Mouse (Mus musculus): ENCODE measurements around the gene Yipf2. TPM values are rescaled to one million over a fixed set of nuclear protein-coding genes. Genes with fewer than 3 reads are reported as not detected.
A peak's percentile ranks its signal among the peaks of the same experiment; 100 is the strongest.
"Not testable (repeated sequence)": the region's sequence is repeated elsewhere in the genome, so short reads cannot be mapped to it uniquely, and the experiment has no call there.

Yipf2 gene
- polyA plus RNA-seq, 1 experiment from 2014 or later = 11.8 TPM

GRCm38 (mm10) chr9:21545916-21546788 is 46.5 kb downstream of the Yipf2 start:
- under 1% methylated on average over 67 of the region's 67 CpGs for WGBS (ENCODE audit: insufficient replicate concordance)
- Histone ChIP-seq H3K4me1 (ENCODE audit: control insufficient read depth, insufficient read depth, low read length) (peaks cover 9% of the 10 kb centered on the region), H3K27ac (ENCODE audit: low read depth, low read length) (peak overlapping the region; percentile 98), H3K27me3 (ENCODE audit: control insufficient read depth, insufficient read depth, low read length) (no peaks in the 10 kb centered on the region), H3K9me3 (replicated peaks; ENCODE audit: control insufficient read depth, low read length) (no peaks in the 10 kb centered on the region), H3K9ac (ENCODE audit: low read depth, low read length) (peak overlapping the region; percentile 75), H3K4me3 (ENCODE audit: low read depth, low read length) (peak overlapping the region; percentile 81), H3K4me2 (peak overlapping the region; percentile 71), H3K36me3 (ENCODE audit: control insufficient read depth, insufficient read depth, low read length) (peaks cover 7% of the 10 kb centered on the region; the same call in 1 of the 2 replicates)
- ATAC-seq (replicated peaks; ENCODE audit: insufficient number of reproducible peaks, low FRiP score, low TSS enrichment) = peak; percentile 94

GRCm38 (mm10) chr9:21545351-21545915 is 47.2 kb downstream of the Yipf2 start:
- Histone ChIP-seq H3K4me1 (ENCODE audit: control insufficient read depth, insufficient read depth, low read length) (peaks cover 9% of the 10 kb centered on the region), H3K4me2 (peak overlapping the region; percentile 71), H3K9ac (ENCODE audit: low read depth, low read length) (peak overlapping the region; percentile 75), H3K36me3 (ENCODE audit: control insufficient read depth, insufficient read depth, low read length) (0 out of 2 replicates have a peak, but pooled peaks cover 3% of the 10 kb centered on the region), H3K9me3 (replicated peaks; ENCODE audit: control insufficient read depth, low read length) (no peaks in the 10 kb centered on the region), H3K27me3 (ENCODE audit: control insufficient read depth, insufficient read depth, low read length) (no peaks in the 10 kb centered on the region), H3K4me3 (ENCODE audit: low read depth, low read length) (peak overlapping the region; percentile 81), H3K27ac (ENCODE audit: low read depth, low read length) (peak overlapping the region; percentile 98)
- 10% methylated on average over 9 of the region's 9 CpGs for WGBS (ENCODE audit: insufficient replicate concordance)
- peak; percentile 60 for ATAC-seq (replicated peaks; ENCODE audit: insufficient number of reproducible peaks, low FRiP score, low TSS enrichment)

- not testable (repeated sequence) for H3K4me1 ChIP-seq (ENCODE audit: control insufficient read depth, insufficient read depth, low read length); ATAC-seq (replicated peaks; ENCODE audit: insufficient number of reproducible peaks, low FRiP score, low TSS enrichment); H3K27me3 ChIP-seq (ENCODE audit: control insufficient read depth, insufficient read depth, low read length); H3K4me3 ChIP-seq (ENCODE audit: low read depth, low read length); H3K4me2 ChIP-seq; H3K9me3 ChIP-seq (replicated peaks; ENCODE audit: control insufficient read depth, low read length); H3K36me3 ChIP-seq (ENCODE audit: control insufficient read depth, insufficient read depth, low read length); H3K9ac ChIP-seq (ENCODE audit: low read depth, low read length); H3K27ac ChIP-seq (ENCODE audit: low read depth, low read length)
- 86% methylated on average over 2 of the region's 2 CpGs for WGBS (ENCODE audit: insufficient replicate concordance)
Measured at GRCm38 (mm10) chr9:21542001-21542400, 50.6 kb downstream of the Yipf2 start.

- 60% methylated on average over 7 of the region's 7 CpGs for WGBS (ENCODE audit: insufficient replicate concordance)
- H3K27me3 ChIP-seq (ENCODE audit: control insufficient read depth, insufficient read depth, low read length) = no peaks in the 10 kb centered on the region
- H3K27ac ChIP-seq (ENCODE audit: low read depth, low read length) = no peak overlapping the region
- H3K36me3 ChIP-seq (ENCODE audit: control insufficient read depth, insufficient read depth, low read length) = no peaks in the 10 kb centered on the region
- no peak overlapping the region for H3K4me2 ChIP-seq
- H3K9ac ChIP-seq (ENCODE audit: low read depth, low read length) = no peak overlapping the region
- no peak overlapping the region for H3K4me3 ChIP-seq (ENCODE audit: low read depth, low read length)
- ATAC-seq (replicated peaks; ENCODE audit: insufficient number of reproducible peaks, low FRiP score, low TSS enrichment) = no peak
- no peaks in the 10 kb centered on the region; the same call in 1 of the 2 replicates for H3K4me1 ChIP-seq (ENCODE audit: control insufficient read depth, insufficient read depth, low read length)
- no peaks in the 10 kb centered on the region for H3K9me3 ChIP-seq (replicated peaks; ENCODE audit: control insufficient read depth, low read length)
Measured at GRCm38 (mm10) chr9:21539981-21540753, 52.5 kb downstream of the Yipf2 start.

MicroRNAs encoded within 50 kb of the gene (microRNA counts, 519-probe panel; counts per million panel counts)
- microRNA mmu-miR-1946b = 32.2 counts per million

Small RNA genes within 50 kb of the gene (microRNA-seq; reads per million reads assigned to microRNA genes)
- not detected for gene Mir1946b (ENCODE audit: borderline number of aligned reads)

Other genes with a start within 250 kb of the Yipf2 start
- 120 and 138 TPM in 2 replicates for gene Ilf3, start 225.0 kb downstream of the Yipf2 start, polyA plus RNA-seq (2014; fragmentation: Nextera tagmentation; extraction: Ambion mirVana)
- gene Qtrt1, start 181.0 kb downstream of the Yipf2 start, polyA plus RNA-seq (2014; fragmentation: Nextera tagmentation; extraction: Ambion mirVana) = 24.2 and 31.7 TPM in 2 replicates
- gene Dnm2, start 167.9 kb downstream of the Yipf2 start, polyA plus RNA-seq (2014; fragmentation: Nextera tagmentation; extraction: Ambion mirVana) = 62.7 and 68.1 TPM in 2 replicates
- 79.8 and 80.9 TPM in 2 replicates for gene Tmed1, start 82.6 kb downstream of the Yipf2 start, polyA plus RNA-seq (2014; fragmentation: Nextera tagmentation; extraction: Ambion mirVana)
- gene AB124611, start 66.7 kb downstream of the Yipf2 start, polyA plus RNA-seq (2014; fragmentation: Nextera tagmentation; extraction: Ambion mirVana) = 1.5 and 1.7 TPM in 2 replicates
- 44.0 and 47.2 TPM in 2 replicates for gene Carm1, start 45.9 kb downstream of the Yipf2 start, polyA plus RNA-seq (2014; fragmentation: Nextera tagmentation; extraction: Ambion mirVana)
- 29.5 and 34.0 TPM in 2 replicates for gene Timm29, start 106 bp downstream of the Yipf2 start, polyA plus RNA-seq (2014; fragmentation: Nextera tagmentation; extraction: Ambion mirVana)
- gene Smarca4, start 23.3 kb upstream of the Yipf2 start, polyA plus RNA-seq (2014; fragmentation: Nextera tagmentation; extraction: Ambion mirVana) = 77.4 and 78.7 TPM in 2 replicates
- 11.1 and 16.0 TPM in 2 replicates for gene Ldlr, start 130.7 kb upstream of the Yipf2 start, polyA plus RNA-seq (2014; fragmentation: Nextera tagmentation; extraction: Ambion mirVana)
- 90.5 and 103 TPM in 2 replicates for gene Spc24, start 167.5 kb upstream of the Yipf2 start, polyA plus RNA-seq (2014; fragmentation: Nextera tagmentation; extraction: Ambion mirVana)
- gene Kank2, start 205.9 kb upstream of the Yipf2 start, polyA plus RNA-seq (2014; fragmentation: Nextera tagmentation; extraction: Ambion mirVana) = 8.9 and 9.0 TPM in 2 replicates
- 1.1 and 1.9 TPM in 2 replicates for gene Angptl8, start 242.7 kb upstream of the Yipf2 start, polyA plus RNA-seq (2014; fragmentation: Nextera tagmentation; extraction: Ambion mirVana)